Mouse (Mus musculus) limb, embryonic 12.5 days (tissue): Measurements from ENCODE around the gene Hoxa5. TPM values are rescaled to one million over a fixed set of nuclear protein-coding genes. Genes with fewer than 3 reads are reported as not detected.
A peak's percentile ranks its signal among the peaks of the same experiment; 100 is the strongest.

Experiments
- ATAC-seq: fragments of 200-750 bp; cut with Nextera tagmentation; 2 replicates; pipeline ENCODE4 v1.8.0; 2017; ENCODE audit warnings: low read depth, moderate TSS enrichment; ENCODE audit not compliant: insufficient number of reproducible peaks, insufficient read depth, low FRiP score, low TSS enrichment
- H3K27ac ChIP-seq: fragments of 300-500 bp; sonication (generic); 2 replicates; pipeline ENCODE4 v1.5.1; 2016; ENCODE audit warnings: mild to moderate bottlenecking, moderate library complexity
- H3K27me3 ChIP-seq: fragments of 300-500 bp; sonication (generic); 2 replicates; pipeline ENCODE4 v1.6.1; 2016; ENCODE audit warnings: mild to moderate bottlenecking, moderate library complexity
- H3K36me3 ChIP-seq: fragments of 300-500 bp; sonication (generic); 2 replicates; pipeline ENCODE4 v1.6.1; 2016; ENCODE audit warnings: mild to moderate bottlenecking, moderate library complexity
- H3K4me1 ChIP-seq: fragments of 300-500 bp; sonication (generic); replicated peaks from 2 replicates; pipeline ENCODE4 v1.6.1; 2016
- H3K4me2 ChIP-seq: fragments of 300-500 bp; sonication (generic); 2 replicates; pipeline ENCODE4 v1.6.1; 2016; ENCODE audit warnings: mild to moderate bottlenecking, moderate library complexity
- H3K4me3 ChIP-seq: fragments of 300-500 bp; sonication (generic); replicated peaks from 2 replicates; pipeline ENCODE4 v1.5.1; 2016; ENCODE audit warnings: mild to moderate bottlenecking
- H3K9ac ChIP-seq: fragments of 300-500 bp; sonication (generic); replicated peaks from 2 replicates; pipeline ENCODE4 v1.6.1; 2016; ENCODE audit warnings: mild to moderate bottlenecking, moderate library complexity
- H3K9me3 ChIP-seq: fragments of 300-500 bp; sonication (generic); 2 replicates; pipeline ENCODE4 v1.6.1; 2016; ENCODE audit warnings: mild to moderate bottlenecking, moderate library complexity
- WGBS: fragments of 180-500 bp; shearing (Covaris S2); methylation state at CpG from one replicate; pipeline ENCODE4 v1.1.7; 2016; 5-methylcytosine and 5-hydroxymethylcytosine counted together
- microRNA counts: library from miRNA; unstranded; fragments of <30 nt; microRNA quantifications from one replicate; lab custom pipeline; 2017
- microRNA-seq: library from miRNA; unstranded; fragments of <30 nt; microRNA quantifications from one replicate; pipeline ENCODE4, GENCODE M21; 2017
- polyA plus RNA-seq: library from polyadenylated mRNA; unstranded; fragments of >200 nt; fragmentation: Nextera tagmentation; extraction: Ambion mirVana; gene quantifications from 2 replicates; pipeline ENCODE4 v1.2.1, GENCODE M21; 2016

Gene Hoxa5
- polyA plus RNA-seq, 1 experiment from 2014 or later: 9.2 TPM

DNA sequence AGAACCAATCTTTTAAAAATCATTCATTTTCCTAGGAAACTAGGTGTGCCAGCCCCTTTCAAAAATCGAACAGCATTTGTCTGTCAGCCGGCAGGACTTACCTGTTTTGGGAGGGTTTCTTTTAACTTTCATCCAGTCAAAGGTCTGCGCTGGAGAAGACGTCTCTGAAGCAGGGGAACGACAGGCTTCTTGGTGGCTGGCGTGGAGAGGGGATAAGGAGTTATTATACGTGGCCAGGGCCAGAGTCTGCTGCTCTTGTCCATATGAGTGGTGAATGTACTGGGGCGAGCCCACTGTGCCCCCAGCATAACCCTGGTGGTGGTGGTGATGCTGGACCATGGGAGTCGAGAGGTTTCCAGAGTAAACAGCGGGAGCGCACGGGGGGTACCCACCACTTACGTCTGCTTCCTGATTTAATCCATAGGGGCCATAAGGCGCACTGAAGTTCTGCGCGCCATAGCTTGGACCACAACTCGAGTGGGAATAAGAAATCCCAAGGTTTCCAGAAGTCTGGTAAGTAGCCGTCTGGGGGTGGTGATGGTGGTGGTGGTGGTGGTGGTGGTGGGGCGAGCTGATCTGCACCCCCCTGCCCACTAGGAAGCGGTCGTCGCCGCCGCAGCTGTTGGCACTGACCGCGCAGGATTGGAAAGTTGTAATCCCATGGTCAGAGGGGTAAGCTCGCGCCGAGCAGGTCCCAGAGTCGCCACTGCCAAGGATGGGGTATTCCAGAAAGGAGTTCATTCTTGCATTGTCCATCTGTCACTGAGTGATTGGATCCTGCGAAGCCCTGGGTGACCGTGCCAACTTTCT, 46.7 kb downstream of the Hoxa5 start:
- Histone ChIP-seq H3K27me3 (peaks cover 82% of the 10 kb centered on the region), H3K4me3 (peak overlapping the region; percentile 71), H3K4me2 (peak overlapping the region; percentile 100), H3K9me3 (no peaks in the 10 kb centered on the region), H3K36me3 (no peaks in the 10 kb centered on the region), H3K4me1 (peaks cover 32% of the 10 kb centered on the region), H3K27ac (no peak overlapping the region), H3K9ac (no peak overlapping the region)
- ATAC-seq: peak; percentile 48
- under 1% methylated on average over 32 of the region's 32 CpGs for WGBS

DNA sequence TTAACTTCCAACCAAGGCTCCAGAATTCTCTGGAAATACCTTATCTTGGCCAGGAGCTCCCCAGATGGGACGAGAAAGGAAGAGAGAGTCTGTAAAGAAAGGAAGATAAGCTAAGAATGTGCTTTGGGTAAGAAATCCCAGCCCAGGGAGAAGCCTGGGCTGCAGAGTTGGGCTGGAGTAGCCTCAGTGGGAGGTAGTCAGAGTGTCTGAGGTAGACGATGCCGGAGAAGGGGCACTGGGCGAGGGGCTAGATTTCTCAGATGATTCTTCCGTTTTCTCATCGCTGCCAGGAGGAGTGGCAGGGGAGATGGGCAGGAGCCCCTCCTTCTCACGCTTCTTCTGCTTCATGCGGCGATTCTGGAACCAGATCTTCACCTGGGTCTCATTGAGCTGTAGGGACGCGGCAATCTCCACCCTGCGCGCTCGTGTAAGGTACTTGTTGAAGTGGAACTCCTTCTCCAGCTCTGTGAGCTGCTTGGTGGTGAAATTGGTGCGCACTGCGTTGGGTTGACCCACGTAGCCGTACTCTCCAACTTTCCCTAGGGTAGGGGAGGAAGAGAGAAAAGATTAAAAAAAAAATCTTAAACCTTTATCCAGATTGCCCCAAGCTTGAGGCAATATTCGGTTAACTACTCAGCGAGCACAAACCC, 47.7 kb downstream of the Hoxa5 start:
- 2% methylated on average over 20 of the region's 20 CpGs for WGBS
- Histone ChIP-seq H3K4me1 (peaks cover 27% of the 10 kb centered on the region), H3K27me3 (peaks cover 84% of the 10 kb centered on the region), H3K27ac (no peak overlapping the region), H3K9ac (no peak overlapping the region), H3K36me3 (no peaks in the 10 kb centered on the region), H3K4me2 (0 out of 2 replicates have a peak overlapping the region, but pooled peaks have one; percentile 17), H3K9me3 (no peaks in the 10 kb centered on the region), H3K4me3 (peak overlapping the region; percentile 6; the same call in 1 of the 2 replicates)
- no peak for ATAC-seq

DNA sequence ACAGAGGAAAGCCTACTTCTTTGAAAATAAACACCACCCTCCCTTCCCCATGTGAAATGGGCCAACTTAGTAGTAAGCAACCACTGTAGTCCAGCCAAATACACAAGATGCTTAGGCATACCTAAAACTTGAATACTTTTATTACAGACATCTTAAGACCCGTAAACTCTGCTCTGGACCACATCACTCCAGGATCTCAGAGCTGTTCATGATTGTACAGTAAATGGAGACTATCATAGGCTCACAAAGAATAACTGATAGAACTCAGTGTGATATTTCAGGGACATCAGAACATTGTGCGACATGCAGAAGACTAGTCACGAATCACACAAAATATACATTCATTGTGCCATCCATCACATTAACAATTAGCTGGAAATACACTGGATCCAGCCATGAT, 48.9 kb downstream of the Hoxa5 start:
- H3K36me3 ChIP-seq: no peaks in the 10 kb centered on the region
- H3K9ac ChIP-seq: no peak overlapping the region
- 58% methylated on average over 3 of the region's 3 CpGs for WGBS
- ATAC-seq: no peak
- peaks cover 21% of the 10 kb centered on the region for H3K4me1 ChIP-seq
- peaks cover 91% of the 10 kb centered on the region for H3K27me3 ChIP-seq
- H3K4me3 ChIP-seq: no peak overlapping the region
- H3K4me2 ChIP-seq: no peak overlapping the region
- H3K9me3 ChIP-seq: no peaks in the 10 kb centered on the region
- H3K27ac ChIP-seq: no peak overlapping the region

DNA sequence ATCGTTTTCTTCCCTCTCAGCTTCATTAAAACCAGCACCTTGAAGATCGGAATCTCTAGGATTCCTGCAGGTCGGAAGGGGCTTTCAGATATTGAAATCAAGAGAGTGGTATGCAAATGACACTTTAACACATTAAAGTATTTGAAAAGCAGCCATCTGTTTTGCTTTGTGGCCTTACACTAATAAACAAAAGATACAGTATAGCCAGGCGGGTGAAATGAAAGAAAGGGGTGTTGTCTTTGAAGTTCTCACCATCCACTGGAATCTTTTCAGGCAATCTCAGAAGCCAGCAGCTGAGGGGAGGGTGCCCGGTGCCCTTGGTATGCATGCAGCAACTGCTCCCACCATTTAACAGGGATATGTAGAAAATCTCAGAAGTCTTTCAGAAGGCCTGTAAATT, 50.3 kb downstream of the Hoxa5 start:
- 18% methylated on average over 5 of the region's 5 CpGs for WGBS
- Histone ChIP-seq H3K27ac (no peak overlapping the region), H3K4me3 (no peak overlapping the region), H3K36me3 (no peaks in the 10 kb centered on the region), H3K9ac (no peak overlapping the region), H3K9me3 (no peaks in the 10 kb centered on the region), H3K4me1 (peaks cover 10% of the 10 kb centered on the region), H3K27me3 (peaks cover 90% of the 10 kb centered on the region), H3K4me2 (no peak overlapping the region)
- ATAC-seq: no peak

DNA sequence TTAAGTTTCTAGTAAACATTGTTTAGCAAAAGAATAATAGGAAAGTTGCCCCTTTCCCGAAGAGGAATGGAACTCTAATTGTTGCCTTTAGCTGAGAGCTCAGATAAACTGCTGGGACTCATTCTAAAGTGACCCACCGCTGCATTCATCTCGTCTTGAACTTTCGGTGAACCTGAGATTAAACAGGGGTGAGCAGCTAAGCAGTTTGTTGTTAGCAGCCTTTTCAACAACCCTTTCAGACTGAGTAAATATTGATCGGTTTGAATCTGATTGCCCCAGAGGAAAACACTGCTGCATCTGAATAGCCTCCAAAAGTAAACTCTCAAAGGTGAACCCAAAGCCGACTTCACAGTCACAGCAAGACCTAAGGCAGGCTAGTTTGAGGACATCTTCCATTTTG, 51.1 kb downstream of the Hoxa5 start:
- H3K27me3 ChIP-seq: peaks cover 86% of the 10 kb centered on the region
- no peak overlapping the region for H3K4me3 ChIP-seq
- H3K4me1 ChIP-seq: peaks cover 8% of the 10 kb centered on the region
- ATAC-seq: no peak
- no peak overlapping the region for H3K9ac ChIP-seq
- no peaks in the 10 kb centered on the region for H3K36me3 ChIP-seq
- no peaks in the 10 kb centered on the region for H3K9me3 ChIP-seq
- H3K27ac ChIP-seq: no peak overlapping the region
- 3% methylated on average over 6 of the region's 6 CpGs for WGBS
- no peak overlapping the region for H3K4me2 ChIP-seq

DNA sequence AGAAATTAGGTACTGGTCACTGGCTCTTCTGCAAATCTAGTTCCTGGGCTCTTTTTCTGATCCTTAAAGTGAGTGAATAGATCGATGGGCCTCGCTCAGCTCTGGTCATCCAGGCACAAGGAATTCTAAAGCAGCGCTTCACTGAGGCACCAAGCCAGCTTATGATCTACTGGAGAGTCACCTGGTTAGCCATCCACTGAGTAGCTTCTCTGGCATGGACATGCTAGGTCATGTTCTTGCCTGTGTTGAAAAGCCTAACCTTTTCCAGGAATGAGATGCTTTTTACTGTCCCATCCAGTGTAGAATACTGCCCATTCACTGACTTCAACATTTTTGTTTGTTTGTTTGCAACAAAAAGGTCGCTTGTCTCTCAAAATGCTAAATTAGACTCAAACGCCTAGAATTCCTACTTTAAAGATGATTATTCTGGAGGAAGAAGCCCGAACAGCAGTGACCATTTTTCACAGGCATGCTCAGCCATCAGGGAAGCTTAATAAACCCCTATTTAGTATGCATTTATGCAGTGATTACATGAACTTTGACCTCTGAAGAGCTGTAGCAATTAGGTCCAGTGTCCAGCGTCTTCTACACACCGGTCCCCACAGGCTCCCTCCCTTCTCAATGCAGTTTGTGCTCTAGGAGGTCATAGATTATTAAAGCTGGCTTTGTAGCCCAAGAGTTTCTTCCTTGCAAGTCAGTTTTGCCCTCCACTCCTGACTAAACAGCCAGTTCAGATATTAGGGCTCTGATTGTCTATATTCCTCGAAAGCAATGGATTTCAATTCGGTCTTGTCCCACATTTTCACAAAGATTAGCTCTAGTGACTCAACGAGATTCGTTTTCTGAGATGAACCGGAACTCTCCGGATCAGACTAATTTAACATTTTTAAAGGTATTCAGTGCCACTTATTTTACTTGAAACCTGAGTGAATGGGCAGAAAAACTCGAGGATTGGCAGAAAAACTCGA, 51.9 kb downstream of the Hoxa5 start:
- no peaks in the 10 kb centered on the region for H3K36me3 ChIP-seq
- peaks cover 8% of the 10 kb centered on the region for H3K4me1 ChIP-seq
- no peak overlapping the region for H3K27ac ChIP-seq
- H3K27me3 ChIP-seq: peaks cover 79% of the 10 kb centered on the region
- no peak overlapping the region for H3K9ac ChIP-seq
- H3K4me3 ChIP-seq: no peak overlapping the region
- 15% methylated on average over 16 of the region's 16 CpGs for WGBS
- no peak overlapping the region for H3K4me2 ChIP-seq
- ATAC-seq: no peak
- H3K9me3 ChIP-seq: no peaks in the 10 kb centered on the region

MicroRNAs encoded within 50 kb of the gene (microRNA counts, 519-probe panel; counts per million panel counts)
- 8,534 counts per million, percentile 94 among the panel's probes with 10 or more counts for microRNA mmu-miR-196b (lab: Ali Mortazavi, UCI)

Small RNA genes lying within 50 kb of the gene (microRNA-seq; reads per million reads assigned to microRNA genes)
- gene Mir196b: 98,320 reads per million, percentile 100 among the genes with 10 or more reads in this experiment

Other genes with a start within 250 kb of the Hoxa5 start
- gene Skap2, start 192.0 kb downstream of the Hoxa5 start, polyA plus RNA-seq: 14.4 and 14.6 TPM in 2 replicates
- 0.58 and 0.70 TPM in 2 replicates for gene Hoxa1, start 46.3 kb downstream of the Hoxa5 start, polyA plus RNA-seq
- gene Hoxa2, start 39.8 kb downstream of the Hoxa5 start, polyA plus RNA-seq: 1.8 and 2.0 TPM in 2 replicates
- gene 5730596B20Rik, start 27.1 kb downstream of the Hoxa5 start, polyA plus RNA-seq: 0.91 and 0.98 TPM in 2 replicates
- gene Hoxa4, start 12.8 kb downstream of the Hoxa5 start, polyA plus RNA-seq: 0.35 and 0.90 TPM in 2 replicates
- gene Hoxa6, start 4.1 kb upstream of the Hoxa5 start, polyA plus RNA-seq: 3.1 and 4.1 TPM in 2 replicates
- gene Hoxa3, start 8.7 kb upstream of the Hoxa5 start, polyA plus RNA-seq: 7.7 and 7.9 TPM in 2 replicates
- gene Gm28308, start 8.8 kb upstream of the Hoxa5 start, polyA plus RNA-seq: 2.1 TPM in 1 of 2 replicates, not detected in the other
- gene Hoxa7, start 17.3 kb upstream of the Hoxa5 start, polyA plus RNA-seq: 11.7 and 13.8 TPM in 2 replicates
- gene Hoxa9, start 26.5 kb upstream of the Hoxa5 start, polyA plus RNA-seq: 74.7 and 77.4 TPM in 2 replicates
- 272 and 294 TPM in 2 replicates for gene Hoxa10, start 36.3 kb upstream of the Hoxa5 start, polyA plus RNA-seq
- 88.2 and 96.8 TPM in 2 replicates for gene Hoxa11, start 41.2 kb upstream of the Hoxa5 start, polyA plus RNA-seq
- 33.1 and 34.1 TPM in 2 replicates for gene Hoxa13, start 56.3 kb upstream of the Hoxa5 start, polyA plus RNA-seq
- 4.8 and 5.2 TPM in 2 replicates for gene Evx1, start 108.9 kb upstream of the Hoxa5 start, polyA plus RNA-seq